Mouse (Mus musculus) lung, embryonic 16.5 days (tissue): ENCODE measurements around the gene Cep85l. TPM values are rescaled to one million over a fixed set of nuclear protein-coding genes. Genes with fewer than 3 reads are reported as not detected.

Source experiments
- ATAC-seq: fragments of 200-750 bp; cut with Nextera tagmentation; 2 replicates; pipeline ENCODE4 v1.8.0; 2017; ENCODE audit warnings: low read depth, mild to moderate bottlenecking, moderate library complexity
- H3K27ac ChIP-seq: fragments of 300-500 bp; sonication (generic); 2 replicates; pipeline ENCODE4 v1.5.1; 2014; ENCODE audit warnings: mild to moderate bottlenecking, control low read depth, low read length
- H3K27me3 ChIP-seq: fragments of 300-500 bp; sonication (generic); 2 replicates; pipeline ENCODE4 v1.6.1; 2014; ENCODE audit warnings: low read depth, low read length, mixed read lengths; ENCODE audit not compliant: control insufficient read depth, insufficient read depth
- H3K36me3 ChIP-seq: fragments of 300-500 bp; sonication (generic); 2 replicates; pipeline ENCODE4 v1.6.1; 2014; ENCODE audit warnings: low read length; ENCODE audit not compliant: control insufficient read depth, insufficient read depth
- H3K4me1 ChIP-seq: fragments of 300-500 bp; sonication (generic); replicated peaks from 2 replicates; pipeline ENCODE4 v1.6.1; 2014; ENCODE audit warnings: low read length, mixed read lengths; ENCODE audit not compliant: control insufficient read depth, insufficient read depth
- H3K4me2 ChIP-seq: fragments of 300-500 bp; sonication (generic); 2 replicates; pipeline ENCODE4 v1.6.1; 2014; ENCODE audit warnings: low read depth, low read length, control low read depth
- H3K4me3 ChIP-seq: fragments of 300-500 bp; sonication (generic); 2 replicates; pipeline ENCODE4 v1.5.1; 2014; ENCODE audit warnings: mild to moderate bottlenecking, low read length, control low read depth
- H3K9ac ChIP-seq: fragments of 300-500 bp; sonication (generic); 2 replicates; pipeline ENCODE4 v1.6.1; 2014; ENCODE audit warnings: low read length, control low read depth
- H3K9me3 ChIP-seq: fragments of 300-500 bp; sonication (generic); 2 replicates; pipeline ENCODE4 v1.6.1; 2016; ENCODE audit warnings: low read length; ENCODE audit not compliant: control insufficient read depth
- WGBS: fragments of 180-500 bp; shearing (Covaris S2); extraction: QIAGEN DNeasy Blood & Tissue Kit; methylation state at CpG from one replicate; pipeline ENCODE4 v1.1.7; 2014; 5-methylcytosine and 5-hydroxymethylcytosine counted together
- polyA plus RNA-seq: library from polyadenylated mRNA; unstranded; fragments of >200 nt; fragmentation: Nextera tagmentation; extraction: Ambion mirVana; gene quantifications from 2 replicates; pipeline ENCODE4 v1.2.1, GENCODE M21; 2015

Cep85l gene
- polyA plus RNA-seq, 1 experiment from 2014 or later, result 5.4 TPM

- Histone ChIP-seq H3K4me3 (no peak overlapping the region), H3K27ac (no peak overlapping the region), H3K4me1 (no peaks in the 10 kb centered on the region), H3K9ac (no peak overlapping the region), H3K4me2 (no peak overlapping the region), H3K27me3 (no peaks in the 10 kb centered on the region), H3K36me3 (no peaks in the 10 kb centered on the region), H3K9me3 (no peaks in the 10 kb centered on the region)
- ATAC-seq, result no peak
- 50% methylated on average over 3 of the region's 3 CpGs for WGBS
These were observed 73.9 kb downstream of the Cep85l start for GRCm38 (mm10) chr10:53305867-53306266.

GRCm38 (mm10) chr10:53285147-53285546 lies 94.6 kb downstream of the Cep85l start:
- Histone ChIP-seq H3K9ac (no peak overlapping the region), H3K4me1 (no peaks in the 10 kb centered on the region), H3K4me3 (no peak overlapping the region), H3K4me2 (no peak overlapping the region), H3K27ac (no peak overlapping the region), H3K27me3 (no peaks in the 10 kb centered on the region), H3K9me3 (no peaks in the 10 kb centered on the region), H3K36me3 (peaks cover 3% of the 10 kb centered on the region)
- ATAC-seq, result no peak

GRCm38 (mm10) chr10:53272228-53272627 lies 107.5 kb downstream of the Cep85l start:
- Histone ChIP-seq H3K9me3 (no peaks in the 10 kb centered on the region), H3K36me3 (0 out of 2 replicates have a peak, but pooled peaks cover 2% of the 10 kb centered on the region), H3K9ac (no peak overlapping the region), H3K27me3 (no peaks in the 10 kb centered on the region), H3K27ac (no peak overlapping the region), H3K4me3 (no peak overlapping the region), H3K4me2 (no peak overlapping the region), H3K4me1 (no peaks in the 10 kb centered on the region)
- ATAC-seq, result no peak

GRCm38 (mm10) chr10:53262021-53262420 lies 117.7 kb downstream of the Cep85l start:
- WGBS, result 37% methylated on average over 1 of the region's 1 CpGs
- H3K27ac ChIP-seq, result no peak overlapping the region
- ATAC-seq, result no peak

GRCm38 (mm10) chr10:53235381-53235780 lies 144.4 kb downstream of the Cep85l start:
- H3K27me3 ChIP-seq, result no peaks in the 10 kb centered on the region
- H3K4me1 ChIP-seq, result no peaks in the 10 kb centered on the region
- H3K27ac ChIP-seq, result no peak overlapping the region
- no peaks in the 10 kb centered on the region for H3K36me3 ChIP-seq
- no peak overlapping the region for H3K9ac ChIP-seq
- no peak overlapping the region for H3K4me2 ChIP-seq
- H3K9me3 ChIP-seq, result no peaks in the 10 kb centered on the region
- 60% methylated on average over 6 of the region's 6 CpGs for WGBS
- no peak overlapping the region for H3K4me3 ChIP-seq
- no peak for ATAC-seq

More at GRCm38 (mm10) chr10:53262021-53262420, 117.7 kb downstream of the Cep85l start:
- no peaks in the 10 kb centered on the region for H3K36me3 ChIP-seq
- H3K4me2 ChIP-seq, result no peak overlapping the region
- no peaks in the 10 kb centered on the region for H3K9me3 ChIP-seq
- no peak overlapping the region for H3K9ac ChIP-seq
- H3K4me3 ChIP-seq, result no peak overlapping the region
- no peaks in the 10 kb centered on the region for H3K4me1 ChIP-seq
- no peaks in the 10 kb centered on the region for H3K27me3 ChIP-seq

- Histone ChIP-seq H3K9me3 (no peaks in the 10 kb centered on the region), H3K4me3 (no peak overlapping the region), H3K9ac (no peak overlapping the region), H3K27me3 (no peaks in the 10 kb centered on the region), H3K36me3 (no peaks in the 10 kb centered on the region), H3K4me1 (no peaks in the 10 kb centered on the region), H3K27ac (no peak overlapping the region), H3K4me2 (no peak overlapping the region)
- no peak for ATAC-seq
- WGBS, result 82% methylated on average over 2 of the region's 2 CpGs
These were observed 145.1 kb downstream of the Cep85l start for GRCm38 (mm10) chr10:53234683-53235082.

- Histone ChIP-seq H3K36me3 (no peaks in the 10 kb centered on the region), H3K4me1 (no peaks in the 10 kb centered on the region), H3K27me3 (no peaks in the 10 kb centered on the region), H3K27ac (no peak overlapping the region), H3K4me3 (no peak overlapping the region), H3K4me2 (no peak overlapping the region), H3K9ac (no peak overlapping the region), H3K9me3 (no peaks in the 10 kb centered on the region)
- ATAC-seq, result no peak
- 74% methylated on average over 2 of the region's 2 CpGs for WGBS
These were observed 145.6 kb downstream of the Cep85l start for GRCm38 (mm10) chr10:53234086-53234613.

GRCm38 (mm10) chr10:53230809-53231208 lies 148.9 kb downstream of the Cep85l start:
- no peak for ATAC-seq
- no peak overlapping the region for H3K4me2 ChIP-seq
- H3K4me1 ChIP-seq, result no peaks in the 10 kb centered on the region
- H3K4me3 ChIP-seq, result no peak overlapping the region
- H3K9ac ChIP-seq, result no peak overlapping the region
- no peaks in the 10 kb centered on the region for H3K36me3 ChIP-seq
- no peaks in the 10 kb centered on the region for H3K9me3 ChIP-seq
- H3K27ac ChIP-seq, result no peak overlapping the region
- H3K27me3 ChIP-seq, result no peaks in the 10 kb centered on the region

- ATAC-seq, result no peak
- 64% methylated on average over 2 of the region's 2 CpGs for WGBS
- no peak overlapping the region for H3K27ac ChIP-seq
These were observed 150.6 kb downstream of the Cep85l start for GRCm38 (mm10) chr10:53229190-53229589.

More at GRCm38 (mm10) chr10:53229190-53229589, 150.6 kb downstream of the Cep85l start:
- Histone ChIP-seq H3K9me3 (no peaks in the 10 kb centered on the region), H3K9ac (no peak overlapping the region), H3K36me3 (no peaks in the 10 kb centered on the region), H3K4me2 (no peak overlapping the region), H3K27me3 (no peaks in the 10 kb centered on the region), H3K4me1 (no peaks in the 10 kb centered on the region), H3K4me3 (no peak overlapping the region)
